Mouse (Mus musculus) neural tube, embryonic 14.5 days (tissue): ENCODE results near the gene Macf1. TPM values are rescaled to one million over a fixed set of nuclear protein-coding genes. Genes with fewer than 3 reads are reported as not detected.
"Not testable (repeated sequence)": the region's sequence is repeated elsewhere in the genome, so short reads cannot be mapped to it uniquely, and the experiment has no call there.

Experiments used
- ATAC-seq: fragments of 200-750 bp; cut with Nextera tagmentation; 2 replicates; pipeline ENCODE4 v1.8.0; 2017; ENCODE audit warnings: low read depth, mild to moderate bottlenecking, moderate TSS enrichment, moderate library complexity
- H3K27ac ChIP-seq: fragments of 300-500 bp; sonication (generic); 2 replicates; pipeline ENCODE4 v1.5.1; 2014; ENCODE audit warnings: low read depth, mild to moderate bottlenecking, control low read depth, low read length, moderate library complexity, mixed read lengths
- H3K27me3 ChIP-seq: fragments of 300-500 bp; sonication (generic); 2 replicates; pipeline ENCODE4 v1.6.1; 2014; ENCODE audit warnings: low read length; ENCODE audit not compliant: control insufficient read depth, insufficient read depth
- H3K36me3 ChIP-seq: fragments of 300-500 bp; sonication (generic); 2 replicates; pipeline ENCODE4 v1.6.1; 2014; ENCODE audit warnings: low read length, mixed read lengths; ENCODE audit not compliant: control insufficient read depth, insufficient read depth
- H3K4me1 ChIP-seq: fragments of 300-500 bp; sonication (generic); 2 replicates; pipeline ENCODE4 v1.6.1; 2014; ENCODE audit warnings: low read length; ENCODE audit not compliant: control insufficient read depth, insufficient read depth
- H3K4me2 ChIP-seq: fragments of 300-500 bp; sonication (generic); 2 replicates; pipeline ENCODE4 v1.6.1; 2014; ENCODE audit warnings: mild to moderate bottlenecking, low read depth, low read length, control low read depth
- H3K4me3 ChIP-seq: fragments of 300-500 bp; sonication (generic); 2 replicates; pipeline ENCODE4 v1.5.1; 2014; ENCODE audit warnings: low read depth, low read length, control low read depth, mixed read lengths
- H3K9ac ChIP-seq: fragments of 300-500 bp; sonication (generic); replicated peaks from 2 replicates; pipeline ENCODE4 v1.6.1; 2014; ENCODE audit warnings: low read depth, mild to moderate bottlenecking, control low read depth, low read length, mixed read lengths
- H3K9me3 ChIP-seq: fragments of 300-500 bp; sonication (generic); 2 replicates; pipeline ENCODE4 v1.6.1; 2016; ENCODE audit warnings: low read length; ENCODE audit not compliant: control insufficient read depth
- WGBS: fragments of 180-500 bp; shearing (Covaris S2); extraction: QIAGEN DNeasy Blood & Tissue Kit; methylation state at CpG from one replicate; pipeline ENCODE4 v1.1.7; 2014; 5-methylcytosine and 5-hydroxymethylcytosine counted together
- polyA plus RNA-seq: library from polyadenylated mRNA; unstranded; fragments of >200 nt; fragmentation: Nextera tagmentation; extraction: Ambion mirVana; gene quantifications from 2 replicates; pipeline ENCODE4 v1.2.1, GENCODE M21; 2014

Gene Macf1
- polyA plus RNA-seq, 1 experiment from 2014 or later = 144 TPM

DNA sequence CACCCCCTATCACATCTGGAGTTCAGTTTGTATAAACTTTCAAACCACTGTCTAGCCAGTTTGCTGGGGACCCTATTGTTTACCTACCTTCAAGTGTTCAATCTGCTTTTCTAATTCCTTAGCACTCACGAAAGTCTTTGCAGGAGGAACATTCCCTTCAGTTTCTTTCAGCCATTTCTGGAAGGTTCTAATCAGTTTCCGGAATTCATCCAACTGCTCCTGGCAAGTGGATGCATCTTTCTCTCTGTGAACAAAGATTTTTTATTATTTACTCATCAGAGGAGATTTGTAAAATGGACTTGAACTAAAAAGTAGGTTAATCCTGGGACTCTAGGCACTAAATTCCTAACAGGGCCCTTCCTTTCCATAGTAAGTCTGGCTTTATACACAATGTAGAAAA lies 236.1 kb downstream of the Macf1 start:
- Histone ChIP-seq H3K9me3 (no peaks in the 10 kb centered on the region), H3K36me3 (peaks cover 61% of the 10 kb centered on the region), H3K9ac (no peak overlapping the region), H3K4me1 (no peaks in the 10 kb centered on the region), H3K4me2 (no peak overlapping the region), H3K27ac (no peak overlapping the region), H3K27me3 (no peaks in the 10 kb centered on the region), H3K4me3 (no peak overlapping the region)
- ATAC-seq = no peak
- WGBS = 93% methylated on average over 2 of the region's 2 CpGs

GRCm38 (mm10) chr4:123447251-123447650 lies 236.9 kb downstream of the Macf1 start:
- no peak overlapping the region for H3K4me2 ChIP-seq
- no peak overlapping the region for H3K27ac ChIP-seq
- H3K4me1 ChIP-seq = no peaks in the 10 kb centered on the region
- no peaks in the 10 kb centered on the region for H3K27me3 ChIP-seq
- peaks cover 54% of the 10 kb centered on the region for H3K36me3 ChIP-seq
- no peak overlapping the region for H3K9ac ChIP-seq
- H3K4me3 ChIP-seq = no peak overlapping the region
- ATAC-seq = no peak
- 83% methylated on average over 3 of the region's 3 CpGs for WGBS
- no peaks in the 10 kb centered on the region for H3K9me3 ChIP-seq

- no peak for ATAC-seq
Observed at GRCm38 (mm10) chr4:123446754-123447153, 237.4 kb downstream of the Macf1 start.

DNA sequence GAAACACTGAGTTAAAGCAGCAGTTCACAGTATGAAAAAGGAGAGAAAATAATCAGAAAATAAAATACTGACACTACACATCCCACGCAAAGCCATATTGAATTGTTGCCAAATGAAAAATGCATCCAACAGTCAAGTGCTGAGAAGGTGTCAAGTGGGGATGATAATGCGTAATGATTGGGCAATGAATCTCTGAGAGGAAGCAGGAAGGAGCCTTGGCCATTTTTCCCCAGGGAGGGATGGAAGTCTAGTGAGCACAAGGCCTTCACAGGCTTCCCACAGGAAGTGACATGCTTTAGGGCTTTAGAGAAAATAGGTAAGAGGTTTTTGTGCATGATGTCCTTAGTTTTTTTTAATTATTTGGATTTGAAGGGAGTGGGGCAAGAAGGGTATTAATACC lies 237.9 kb downstream of the Macf1 start:
- WGBS = 69% methylated on average over 2 of the region's 2 CpGs
- H3K4me1 ChIP-seq, H3K9me3 ChIP-seq, H3K9ac ChIP-seq, H3K4me2 ChIP-seq, H3K27me3 ChIP-seq, H3K27ac ChIP-seq, H3K4me3 ChIP-seq, ATAC-seq: not testable (repeated sequence)
- peaks cover 52% of the 10 kb centered on the region for H3K36me3 ChIP-seq

More at GRCm38 (mm10) chr4:123446754-123447153, 237.4 kb downstream of the Macf1 start:
- H3K9ac ChIP-seq = no peak overlapping the region
- no peak overlapping the region for H3K4me3 ChIP-seq
- no peak overlapping the region for H3K4me2 ChIP-seq
- whole genome bisulfite sequencing = 51% methylated on average over 7 of the region's 7 CpGs
- H3K4me1 ChIP-seq = no peaks in the 10 kb centered on the region
- H3K9me3 ChIP-seq = no peaks in the 10 kb centered on the region
- no peaks in the 10 kb centered on the region for H3K27me3 ChIP-seq
- H3K36me3 ChIP-seq = peaks cover 53% of the 10 kb centered on the region
- no peak overlapping the region for H3K27ac ChIP-seq

- no peaks in the 10 kb centered on the region for H3K4me1 ChIP-seq
- H3K27ac ChIP-seq = no peak overlapping the region
- no peak overlapping the region for H3K9ac ChIP-seq
- no peaks in the 10 kb centered on the region for H3K27me3 ChIP-seq
- WGBS = 69% methylated on average over 5 of the region's 5 CpGs
- no peak overlapping the region for H3K4me3 ChIP-seq
- no peak overlapping the region for H3K4me2 ChIP-seq
- peaks cover 59% of the 10 kb centered on the region for H3K36me3 ChIP-seq
- ATAC-seq = no peak
- H3K9me3 ChIP-seq = no peaks in the 10 kb centered on the region
Observed at GRCm38 (mm10) chr4:123438414-123438813, 245.7 kb downstream of the Macf1 start.

- Histone ChIP-seq H3K36me3 (peaks cover 35% of the 10 kb centered on the region), H3K4me3 (no peak overlapping the region)
Observed at GRCm38 (mm10) chr4:123433171-123433570, 251.0 kb downstream of the Macf1 start.

DNA sequence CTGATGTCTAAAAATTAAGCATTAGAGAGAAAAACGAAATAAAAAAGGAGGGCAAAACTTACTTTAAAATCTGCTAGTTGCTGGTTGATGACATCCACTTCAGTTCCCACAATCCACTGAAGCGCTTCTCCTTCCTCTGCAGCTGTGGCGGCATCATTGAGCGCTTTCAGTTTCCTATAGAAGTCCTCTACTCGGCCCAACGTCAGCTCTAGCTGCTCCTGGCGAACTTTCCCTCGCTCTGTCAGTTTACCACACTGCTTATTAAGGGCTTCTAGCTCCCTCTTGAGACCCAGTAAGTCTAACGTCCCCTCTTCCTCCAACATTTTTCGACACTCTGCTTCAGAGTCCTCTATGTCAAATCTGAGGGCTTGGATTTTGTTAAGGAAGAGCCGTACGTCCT lies 252.2 kb downstream of the Macf1 start:
- Histone ChIP-seq H3K4me3 (no peak overlapping the region), H3K27ac (no peak overlapping the region), H3K9ac (no peak overlapping the region), H3K4me1 (no peaks in the 10 kb centered on the region), H3K36me3 (peaks cover 33% of the 10 kb centered on the region), H3K9me3 (no peaks in the 10 kb centered on the region), H3K27me3 (no peaks in the 10 kb centered on the region), H3K4me2 (no peak overlapping the region)
- 80% methylated on average over 12 of the region's 12 CpGs for WGBS
- no peak for ATAC-seq

More at GRCm38 (mm10) chr4:123433171-123433570, 251.0 kb downstream of the Macf1 start:
- Histone ChIP-seq H3K9me3 (no peaks in the 10 kb centered on the region), H3K4me1 (no peaks in the 10 kb centered on the region), H3K27me3 (no peaks in the 10 kb centered on the region), H3K4me2 (no peak overlapping the region), H3K27ac (no peak overlapping the region), H3K9ac (no peak overlapping the region)
- ATAC-seq = no peak
- WGBS = 94% methylated on average over 3 of the region's 3 CpGs

- 0 out of 2 replicates have a peak, but pooled peaks cover under 1% of the 10 kb centered on the region for H3K4me1 ChIP-seq
- no peaks in the 10 kb centered on the region for H3K9me3 ChIP-seq
- no peaks in the 10 kb centered on the region for H3K27me3 ChIP-seq
- 94% methylated on average over 5 of the region's 5 CpGs for WGBS
- no peak overlapping the region for H3K4me3 ChIP-seq
- peaks cover 12% of the 10 kb centered on the region; the same call in 1 of the 2 replicates for H3K36me3 ChIP-seq
- H3K9ac ChIP-seq = no peak overlapping the region
- ATAC-seq = no peak
- H3K4me2 ChIP-seq = no peak overlapping the region
- H3K27ac ChIP-seq = no peak overlapping the region
Observed at GRCm38 (mm10) chr4:123427900-123428684, 256.1 kb downstream of the Macf1 start.

DNA sequence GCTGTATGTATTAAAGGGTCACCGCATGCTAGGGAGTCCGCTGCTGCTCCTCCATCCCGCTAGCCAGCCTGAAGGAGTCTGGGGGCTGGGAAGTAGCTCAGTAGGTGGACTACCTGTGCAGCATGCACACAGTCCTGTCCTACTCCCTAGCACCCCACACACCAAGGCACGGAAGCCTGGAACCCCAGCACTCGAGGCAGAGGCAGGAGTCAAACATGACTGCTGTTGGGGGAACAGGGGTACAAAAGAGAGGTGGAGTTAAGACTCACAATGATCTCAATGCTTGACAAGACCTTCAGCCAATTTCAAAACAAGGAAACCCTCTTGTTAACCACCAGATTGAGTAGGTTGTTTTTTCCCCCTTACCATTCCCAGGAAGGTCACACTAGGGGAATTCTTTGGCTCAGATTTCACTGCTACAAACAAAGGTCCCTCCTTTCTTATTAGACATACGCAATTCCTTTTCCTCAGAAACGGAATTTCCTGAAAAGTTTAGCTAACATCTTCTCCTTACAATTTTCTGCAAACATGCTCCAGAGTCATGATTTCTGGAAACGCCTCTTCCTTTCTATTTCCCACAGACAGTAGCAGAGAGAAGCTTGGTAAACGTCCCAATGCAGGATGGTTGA lies 256.8 kb downstream of the Macf1 start:
- Histone ChIP-seq H3K27me3 (no peaks in the 10 kb centered on the region), H3K4me1 (0 out of 2 replicates have a peak, but pooled peaks cover 6% of the 10 kb centered on the region), H3K4me3 (no peak overlapping the region), H3K9ac (no peak overlapping the region), H3K4me2 (no peak overlapping the region), H3K9me3 (no peaks in the 10 kb centered on the region), H3K27ac (no peak overlapping the region), H3K36me3 (peaks cover 11% of the 10 kb centered on the region; the same call in 1 of the 2 replicates)
- ATAC-seq = no peak
- 84% methylated on average over 9 of the region's 9 CpGs for WGBS
